Mouse (Mus musculus): Measurements from ENCODE around the gene Erg28.

- TF ChIP-seq POLR2A (IDR thresholded peaks at IDR 0.05; ENCODE audit: borderline replicate concordance, extremely low read depth, insufficient read depth, insufficient read length, poor library complexity, severe bottlenecking): no peak
- no peak for TF ChIP-seq CTCF (IDR thresholded peaks at IDR 0.05; ENCODE audit: borderline replicate concordance, extremely low read depth, insufficient read depth, insufficient read length)
These were observed 26.3 kb upstream of the Erg28 start for GRCm38 (mm10) chr12:85850661-85851060.
